Comparison of ENCODE assay signal across 14 mouse cellular contexts in genomic region chr10:122994402-122995107, GRCm38 (mm10).
"Had no signal": no experiment of that assay in that cellular context is flagged by ENCODE, and none has a peak within 500 bp of the region (broad histone marks: within the 10 kb centered on the region; RNA-seq: fewer than 3 reads in every experiment).

No protein-coding gene starts in this region.

- H3K27ac ChIP-seq: hindbrain, postnatal 0 days; limb, embryonic 13.5 days; liver, embryonic 14.5 days; neural tube, embryonic 15.5 days; stomach, postnatal 0 days had no signal

- H3K9ac ChIP-seq: limb, embryonic 13.5 days; liver, embryonic 14.5 days; neural tube, embryonic 15.5 days had no signal

- H3K27me3 ChIP-seq: limb, embryonic 13.5 days; neural tube, embryonic 15.5 days had no signal

- DNase-seq: left cerebral cortex, postnatal 4 days; lung, adult 18-20 months; lung, postnatal 10 days; lung, postnatal 4 days; midbrain, embryonic 14.5 days; right cerebral cortex, adult 18-20 months; right cerebral cortex, postnatal 25 days had no signal

- H3K4me3 ChIP-seq: limb, embryonic 13.5 days; myocyte; neural tube, embryonic 15.5 days had no signal

- H3K9me3 ChIP-seq: limb, embryonic 13.5 days; neural tube, embryonic 15.5 days had no signal

- H3K4me1 ChIP-seq: limb, embryonic 13.5 days had no signal

- H3K4me2 ChIP-seq: limb, embryonic 13.5 days; neural tube, embryonic 15.5 days had no signal

- ATAC-seq: hindbrain, postnatal 0 days; intestine, embryonic 16.5 days had no signal
